In genomic region chr10:120035211-120035733, GRCm38 (mm10) we compare ENCODE assay signal across 18 mouse cellular contexts.
DNase-seq lines count a peak whose midpoint lies in the region; ATAC-seq lines count a peak whose summit lies in the region.
"Had no signal": no experiment of that assay in that cellular context is flagged by ENCODE, and none has a peak within 500 bp of the region (broad histone marks: within the 10 kb centered on the region; RNA-seq: fewer than 3 reads in every experiment).

No protein-coding gene starts in this region.

- no peak overlapping the region for H3K4me2 ChIP-seq in midbrain, embryonic 11.5 days
- H3K4me2 ChIP-seq in midbrain, embryonic 13.5 days (replicated peaks): peak overlapping the region; percentile 28
- H3K4me2 ChIP-seq: heart, embryonic 13.5 days had no signal

- DNase-seq in cerebellum, postnatal 10 days: peak; percentile 62 to 63
- DNase-seq in cerebellum, adult 8-10 months: no peak
- peak; percentile 84 for DNase-seq in midbrain, embryonic 11.5 days (ENCODE audit: low spot score, missing footprints)
- no peak for DNase-seq in midbrain, embryonic 10.5 days (ENCODE audit: low spot score)
- DNase-seq in retina, embryonic 14.5 days (ENCODE audit: low spot score): peak; percentile 45
- DNase-seq in heart, postnatal 14 days: no peak
- DNase-seq in left cerebral cortex, postnatal 14 days (ENCODE audit: low spot score in 2 of 2): no peak
- DNase-seq: adrenal gland, adult 2 months; heart, postnatal 4 days; kidney, adult 18-20 months; kidney, postnatal 36 days; liver; lung, adult 18-20 months; thymus, adult 18-20 months had no signal

- H3K9ac ChIP-seq in midbrain, embryonic 11.5 days (ENCODE audit: low read length): no peak overlapping the region
- H3K9ac ChIP-seq in midbrain, embryonic 13.5 days (replicated peaks): no peak overlapping the region
- H3K9ac ChIP-seq: heart, embryonic 13.5 days had no signal

- H3K4me3 ChIP-seq in midbrain, embryonic 11.5 days (ENCODE audit: low read depth, low read length): no peak overlapping the region
- no peak overlapping the region for H3K4me3 ChIP-seq in midbrain, embryonic 10.5 days
- no peak overlapping the region for H3K4me3 ChIP-seq in midbrain, embryonic 13.5 days (replicated peaks)
- H3K4me3 ChIP-seq: heart, embryonic 13.5 days had no signal

- H3K36me3 ChIP-seq in midbrain, embryonic 11.5 days (ENCODE audit: control insufficient read depth, insufficient read depth, low read length): no peaks in the 10 kb centered on the region
- H3K36me3 ChIP-seq in midbrain, embryonic 10.5 days: peaks cover 8% of the 10 kb centered on the region; the same call in 1 of the 2 replicates
- peaks cover 12% of the 10 kb centered on the region for H3K36me3 ChIP-seq in midbrain, embryonic 13.5 days
- H3K36me3 ChIP-seq: G1E had no signal

- H3K27ac ChIP-seq in midbrain, embryonic 11.5 days (ENCODE audit: low read depth, low read length): no peak overlapping the region
- H3K27ac ChIP-seq in midbrain, embryonic 10.5 days (replicated peaks): no peak overlapping the region
- H3K27ac ChIP-seq in midbrain, embryonic 13.5 days: peak overlapping the region; percentile 44; the same call in 1 of the 2 replicates
- H3K27ac ChIP-seq: heart, embryonic 13.5 days had no signal

- no peak for ATAC-seq in midbrain, embryonic 11.5 days (ENCODE audit: low FRiP score)
- peak; percentile 58 for ATAC-seq in midbrain, embryonic 13.5 days
- ATAC-seq: CD4-positive, CD25-positive, alpha-beta regulatory T cell, adult 4 months had no signal

- WGBS in midbrain, embryonic 11.5 days: 33% methylated on average over 15 of the region's 15 CpGs
- WGBS in midbrain, embryonic 10.5 days: 45% methylated on average over 15 of the region's 15 CpGs
- WGBS in midbrain, embryonic 13.5 days: 24% methylated on average over 15 of the region's 15 CpGs

- H3K9me3 ChIP-seq in midbrain, embryonic 11.5 days (ENCODE audit: control insufficient read depth, low read length): no peaks in the 10 kb centered on the region
- H3K9me3 ChIP-seq in midbrain, embryonic 10.5 days (replicated peaks): no peaks in the 10 kb centered on the region
- H3K9me3 ChIP-seq in midbrain, embryonic 13.5 days: no peaks in the 10 kb centered on the region
- H3K9me3 ChIP-seq: heart, embryonic 13.5 days had no signal

- intact Hi-C loops in heart, postnatal 14 days (cut with DNase I): no loop called here
- intact Hi-C loops in left cerebral cortex, postnatal 14 days (cut with DNase I): no loop called here

- H3K27me3 ChIP-seq in midbrain, embryonic 11.5 days (ENCODE audit: control insufficient read depth, insufficient read depth, low read length): no peaks in the 10 kb centered on the region
- H3K27me3 ChIP-seq in midbrain, embryonic 10.5 days (ENCODE audit: low read depth, poor library complexity, severe bottlenecking): peaks cover 59% of the 10 kb centered on the region
- H3K27me3 ChIP-seq in midbrain, embryonic 13.5 days: peaks cover 14% of the 10 kb centered on the region
- H3K27me3 ChIP-seq: heart, embryonic 13.5 days had no signal

- peaks cover 9% of the 10 kb centered on the region; the same call in 1 of the 2 replicates for H3K4me1 ChIP-seq in midbrain, embryonic 11.5 days (ENCODE audit: control insufficient read depth, insufficient read depth, low read length)
- peaks cover 15% of the 10 kb centered on the region for H3K4me1 ChIP-seq in midbrain, embryonic 10.5 days
- peaks cover 21% of the 10 kb centered on the region for H3K4me1 ChIP-seq in midbrain, embryonic 13.5 days (replicated peaks)
- H3K4me1 ChIP-seq: heart, embryonic 13.5 days had no signal

Comparison
In these comparisons a context has a peak if more than half of its experiments do, and no peak if none do; other contexts are left out.
1. DNase-seq: peak in cerebellum, postnatal 10 days (2 of 2), midbrain, embryonic 11.5 days (single experiment) and retina, embryonic 14.5 days (single experiment); none in cerebellum, adult 8-10 months (single experiment), midbrain, embryonic 10.5 days (single experiment), heart, postnatal 14 days (0 of 2) and left cerebral cortex, postnatal 14 days (0 of 2).